Mouse (Mus musculus) hindbrain, embryonic 10.5 days (tissue): ENCODE results near the gene Golm1. TPM values are rescaled to one million over a fixed set of nuclear protein-coding genes. Genes with fewer than 3 reads are reported as not detected.
A peak's percentile ranks its signal among the peaks of the same experiment; 100 is the strongest.

Experiments used
- DNase-seq: peaks from one replicate; pipeline ENCODE4 v3.0.0-alpha.2; 2017; ENCODE audit warnings: low spot score
- H3K27ac ChIP-seq: fragments of 300-500 bp; sonication (generic); 2 replicates; pipeline ENCODE4 v1.5.1; 2016; ENCODE audit warnings: mild to moderate bottlenecking, moderate library complexity
- H3K27me3 ChIP-seq: fragments of 300-500 bp; sonication (generic); 2 replicates; pipeline ENCODE4 v1.6.1; 2016; ENCODE audit warnings: mild to moderate bottlenecking; ENCODE audit not compliant: poor library complexity, insufficient read depth, severe bottlenecking
- H3K36me3 ChIP-seq: fragments of 300-500 bp; sonication (generic); 2 replicates; pipeline ENCODE4 v1.6.1; 2016; ENCODE audit warnings: mild to moderate bottlenecking, moderate library complexity
- H3K4me1 ChIP-seq: fragments of 300-500 bp; sonication (generic); replicated peaks from 2 replicates; pipeline ENCODE4 v1.6.1; 2016; ENCODE audit warnings: mild to moderate bottlenecking
- H3K4me3 ChIP-seq: fragments of 300-500 bp; sonication (generic); 2 replicates; pipeline ENCODE4 v1.5.1; 2016; ENCODE audit warnings: mild to moderate bottlenecking, moderate library complexity
- H3K9me3 ChIP-seq: fragments of 300-500 bp; sonication (generic); 2 replicates; pipeline ENCODE4 v1.6.1; 2016; ENCODE audit warnings: mild to moderate bottlenecking, moderate library complexity
- WGBS: fragments of 180-500 bp; shearing (Covaris S2); methylation state at CpG from one replicate; pipeline ENCODE4 v1.1.7; 2016; 5-methylcytosine and 5-hydroxymethylcytosine counted together
- polyA plus RNA-seq: library from polyadenylated mRNA; unstranded; fragments of >200 nt; fragmentation: Nextera tagmentation; extraction: Ambion mirVana; gene quantifications from 2 replicates; pipeline ENCODE4 v1.2.1, GENCODE M21; 2016

The Golm1 gene
- polyA plus RNA-seq, 1 experiment from 2014 or later, result 144 TPM

GRCm38 (mm10) chr13:59654465-59654864 is 21.1 kb downstream of the Golm1 start:
- peaks cover 89% of the 10 kb centered on the region for H3K36me3 ChIP-seq
- H3K4me3 ChIP-seq, result no peak overlapping the region
- H3K4me1 ChIP-seq, result peaks cover 81% of the 10 kb centered on the region
- H3K27ac ChIP-seq, result peak overlapping the region; percentile 59
- DNase-seq, result no peak
- peaks cover 13% of the 10 kb centered on the region for H3K9me3 ChIP-seq
- no peaks in the 10 kb centered on the region for H3K27me3 ChIP-seq
- WGBS, result 96% methylated on average over 5 of the region's 5 CpGs

GRCm38 (mm10) chr13:59653136-59653535 is 22.5 kb downstream of the Golm1 start:
- WGBS, result 64% methylated on average over 3 of the region's 3 CpGs
- Histone ChIP-seq H3K27me3 (no peaks in the 10 kb centered on the region), H3K4me3 (no peak overlapping the region), H3K27ac (peak overlapping the region; percentile 59), H3K36me3 (peaks cover 89% of the 10 kb centered on the region), H3K4me1 (peaks cover 71% of the 10 kb centered on the region), H3K9me3 (peaks cover 3% of the 10 kb centered on the region)
- DNase-seq, result no peak

DNA sequence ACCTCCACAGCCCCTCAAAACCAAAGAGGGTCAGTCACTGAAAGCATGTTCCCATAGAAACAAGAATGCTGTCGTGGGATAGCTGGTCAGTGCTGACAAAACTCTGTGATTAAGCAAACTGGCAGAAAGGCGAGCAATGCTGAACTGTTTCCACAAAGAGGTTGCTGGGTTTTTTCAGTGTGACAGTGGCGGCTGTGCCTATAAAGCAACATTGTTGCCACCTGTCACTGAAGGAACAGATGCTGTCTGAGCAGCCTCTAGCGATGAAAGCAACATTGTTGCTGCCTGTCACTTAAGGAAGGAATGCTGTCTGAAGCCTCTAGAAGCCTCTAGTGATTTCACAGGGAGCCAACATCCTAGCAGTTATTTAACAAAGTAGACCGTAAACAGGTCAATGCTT is 23.0 kb downstream of the Golm1 start:
- Histone ChIP-seq H3K4me1 (peaks cover 66% of the 10 kb centered on the region), H3K27me3 (no peaks in the 10 kb centered on the region), H3K27ac (peak overlapping the region; percentile 59), H3K9me3 (no peaks in the 10 kb centered on the region), H3K36me3 (peaks cover 89% of the 10 kb centered on the region), H3K4me3 (no peak overlapping the region)
- WGBS, result 48% methylated on average over 5 of the region's 5 CpGs
- DNase-seq, result peak; percentile 38

DNA sequence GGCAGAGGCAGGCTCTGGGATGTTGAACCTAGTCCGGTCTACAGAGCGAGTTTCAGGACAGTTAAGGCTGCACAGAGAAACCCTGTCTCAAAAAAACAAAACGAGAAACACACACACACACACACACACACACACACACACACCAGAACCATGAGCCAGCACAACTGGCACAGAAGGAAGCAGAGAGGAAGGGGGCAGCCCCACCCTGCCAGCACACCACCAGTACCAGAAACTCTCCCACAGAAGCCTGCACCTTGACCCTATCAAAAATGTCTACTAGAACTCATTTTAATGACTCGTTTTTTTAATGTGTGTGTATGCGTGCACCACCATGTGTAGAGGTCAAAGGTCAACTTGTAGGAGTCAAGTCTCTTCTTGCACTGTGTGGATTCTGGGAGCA is 25.8 kb downstream of the Golm1 start:
- no peaks in the 10 kb centered on the region for H3K27me3 ChIP-seq
- no peak for DNase-seq
- no peak overlapping the region for H3K27ac ChIP-seq
- WGBS, result 83% methylated on average over 5 of the region's 5 CpGs
- H3K4me1 ChIP-seq, result peaks cover 50% of the 10 kb centered on the region
- H3K9me3 ChIP-seq, result no peaks in the 10 kb centered on the region
- H3K4me3 ChIP-seq, result no peak overlapping the region
- peaks cover 97% of the 10 kb centered on the region for H3K36me3 ChIP-seq

DNA sequence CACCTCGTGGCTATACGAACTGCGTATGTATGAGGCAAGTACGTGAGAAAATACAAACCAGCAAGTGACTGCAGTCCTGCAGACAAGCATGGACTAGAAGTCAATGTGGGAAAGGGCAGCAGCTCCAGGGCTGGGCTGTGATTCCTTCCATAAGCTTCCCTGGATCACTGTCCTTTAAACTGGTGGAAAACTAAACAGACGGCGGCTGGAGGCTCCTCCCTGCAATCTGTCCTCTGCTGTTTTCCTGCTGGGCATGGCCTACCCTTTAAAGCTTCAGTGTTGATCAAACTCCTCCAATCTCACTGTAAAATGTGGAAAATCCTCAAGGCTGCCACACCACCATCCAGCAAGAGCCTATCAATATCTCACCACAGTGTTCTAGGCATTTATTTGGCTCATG is 27.0 kb downstream of the Golm1 start:
- no peak overlapping the region for H3K27ac ChIP-seq
- WGBS, result 87% methylated on average over 6 of the region's 6 CpGs
- no peaks in the 10 kb centered on the region for H3K27me3 ChIP-seq
- peaks cover 97% of the 10 kb centered on the region for H3K36me3 ChIP-seq
- peaks cover 39% of the 10 kb centered on the region for H3K4me1 ChIP-seq
- H3K9me3 ChIP-seq, result no peaks in the 10 kb centered on the region
- DNase-seq, result no peak
- H3K4me3 ChIP-seq, result no peak overlapping the region

GRCm38 (mm10) chr13:59647484-59647883 is 28.1 kb downstream of the Golm1 start:
- peaks cover 97% of the 10 kb centered on the region for H3K36me3 ChIP-seq
- H3K4me3 ChIP-seq, result no peak overlapping the region
- H3K4me1 ChIP-seq, result peaks cover 27% of the 10 kb centered on the region
- H3K9me3 ChIP-seq, result no peaks in the 10 kb centered on the region
- no peak overlapping the region for H3K27ac ChIP-seq
- no peak for DNase-seq
- H3K27me3 ChIP-seq, result no peaks in the 10 kb centered on the region
- WGBS, result 84% methylated on average over 6 of the region's 6 CpGs

GRCm38 (mm10) chr13:59646674-59647244 is 28.9 kb downstream of the Golm1 start:
- Histone ChIP-seq H3K27ac (peak overlapping the region; percentile 59; the same call in 1 of the 2 replicates), H3K9me3 (no peaks in the 10 kb centered on the region)
- WGBS, result 52% methylated on average over 11 of the region's 11 CpGs

GRCm38 (mm10) chr13:59645491-59645890 is 30.1 kb downstream of the Golm1 start:
- WGBS, result 92% methylated on average over 3 of the region's 3 CpGs
- H3K9me3 ChIP-seq, result no peaks in the 10 kb centered on the region

More at GRCm38 (mm10) chr13:59646674-59647244, 28.9 kb downstream of the Golm1 start:
- Histone ChIP-seq H3K36me3 (peaks cover 97% of the 10 kb centered on the region), H3K27me3 (no peaks in the 10 kb centered on the region), H3K4me3 (no peak overlapping the region), H3K4me1 (peaks cover 22% of the 10 kb centered on the region)
- DNase-seq, result peak; percentile 33

GRCm38 (mm10) chr13:59642818-59643217 is 32.8 kb downstream of the Golm1 start:
- no peaks in the 10 kb centered on the region for H3K9me3 ChIP-seq
- H3K36me3 ChIP-seq, result peaks cover 99% of the 10 kb centered on the region
- 91% methylated on average over 2 of the region's 2 CpGs for WGBS

More at GRCm38 (mm10) chr13:59645491-59645890, 30.1 kb downstream of the Golm1 start:
- Histone ChIP-seq H3K27me3 (no peaks in the 10 kb centered on the region), H3K4me1 (peaks cover 13% of the 10 kb centered on the region), H3K4me3 (no peak overlapping the region), H3K36me3 (peaks cover 99% of the 10 kb centered on the region), H3K27ac (no peak overlapping the region)
- no peak for DNase-seq

DNA sequence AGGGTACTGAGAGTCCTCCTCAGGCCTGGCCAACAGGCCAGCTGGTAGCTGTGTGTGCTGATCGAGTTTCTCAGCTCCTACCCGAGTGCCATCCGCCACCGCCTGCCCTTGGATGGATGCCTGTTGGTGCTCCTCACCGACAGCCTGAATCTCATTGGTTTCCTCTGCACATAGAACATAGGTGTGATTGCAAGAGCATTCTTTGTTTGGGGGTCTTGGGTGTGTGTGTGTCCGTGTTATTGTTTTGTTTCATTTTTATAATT is 35.5 kb downstream of the Golm1 start:
- Histone ChIP-seq H3K27ac (no peak overlapping the region), H3K36me3 (peaks cover 99% of the 10 kb centered on the region), H3K27me3 (no peaks in the 10 kb centered on the region), H3K9me3 (no peaks in the 10 kb centered on the region), H3K4me1 (no peaks in the 10 kb centered on the region), H3K4me3 (no peak overlapping the region)
- 92% methylated on average over 6 of the region's 6 CpGs for WGBS
- DNase-seq, result no peak

More at GRCm38 (mm10) chr13:59642818-59643217, 32.8 kb downstream of the Golm1 start:
- Histone ChIP-seq H3K27me3 (no peaks in the 10 kb centered on the region), H3K4me1 (peaks cover 13% of the 10 kb centered on the region), H3K27ac (no peak overlapping the region), H3K4me3 (no peak overlapping the region)
- DNase-seq, result no peak

DNA sequence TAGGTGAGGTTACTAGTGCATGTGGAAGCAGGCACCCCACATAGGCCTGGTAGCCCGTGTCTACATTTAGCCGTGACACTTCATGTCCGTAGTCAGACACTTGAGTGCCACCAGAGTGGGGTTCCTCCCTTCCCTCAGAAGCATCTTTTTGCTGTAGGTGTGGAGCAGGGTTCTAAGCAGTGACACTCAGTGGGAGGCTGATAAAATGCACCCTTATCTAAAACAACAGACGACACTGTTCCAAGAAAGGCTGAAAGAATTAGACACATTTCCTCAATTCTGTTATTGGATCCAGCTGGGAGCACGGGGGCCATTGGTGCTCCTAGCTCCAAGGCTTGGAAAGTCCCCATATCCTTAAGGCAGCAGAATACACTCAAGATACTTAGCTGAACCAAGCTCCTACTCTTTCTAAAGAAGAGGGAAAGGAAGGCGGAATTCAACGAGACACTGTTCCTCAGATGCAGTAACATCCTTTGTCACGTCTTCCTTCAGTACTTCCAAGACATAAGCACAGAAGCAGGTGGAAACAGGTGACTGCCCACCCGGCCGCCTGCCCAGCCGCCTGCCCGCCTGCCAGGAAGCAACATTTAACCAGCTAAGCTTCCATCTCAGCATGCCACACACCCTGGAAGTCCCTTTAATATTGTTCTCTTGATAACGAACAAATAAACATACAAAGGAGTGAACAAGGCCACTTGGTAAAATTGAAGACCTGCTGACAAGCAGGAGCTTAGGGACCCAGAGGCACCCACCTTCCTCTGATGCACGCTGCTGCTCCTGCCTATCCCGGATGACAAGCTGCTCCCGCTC is 36.0 kb downstream of the Golm1 start:
- no peak overlapping the region for H3K4me3 ChIP-seq
- no peak for DNase-seq
- 90% methylated on average over 16 of the region's 16 CpGs for WGBS
- no peak overlapping the region for H3K27ac ChIP-seq
- H3K9me3 ChIP-seq, result no peaks in the 10 kb centered on the region
- H3K36me3 ChIP-seq, result peaks cover 99% of the 10 kb centered on the region
- H3K27me3 ChIP-seq, result no peaks in the 10 kb centered on the region
- no peaks in the 10 kb centered on the region for H3K4me1 ChIP-seq

DNA sequence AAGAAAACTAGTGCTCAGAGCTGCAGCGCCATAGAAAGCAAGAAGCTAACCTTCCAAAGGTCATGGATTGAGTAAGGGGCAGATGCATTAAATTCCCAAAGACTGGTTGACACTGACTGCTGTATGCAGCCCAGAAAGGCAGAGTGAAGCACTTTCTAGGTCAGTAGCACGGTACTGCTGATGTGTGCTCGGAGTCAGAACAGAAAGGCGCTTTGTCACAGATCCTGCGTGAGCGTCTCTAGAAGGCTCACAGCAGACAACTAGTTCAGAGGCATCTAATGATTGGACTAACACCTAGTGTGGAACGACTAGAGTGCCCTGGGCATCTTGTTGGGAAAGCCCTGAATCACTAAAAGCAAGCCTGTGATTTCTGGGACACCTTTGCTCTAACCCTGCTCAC is 37.8 kb downstream of the Golm1 start:
- WGBS, result 92% methylated on average over 7 of the region's 7 CpGs

GRCm38 (mm10) chr13:59634637-59635036 is 41.0 kb downstream of the Golm1 start:
- Histone ChIP-seq H3K27me3 (no peaks in the 10 kb centered on the region), H3K4me1 (no peaks in the 10 kb centered on the region), H3K9me3 (no peaks in the 10 kb centered on the region), H3K36me3 (peaks cover 100% of the 10 kb centered on the region), H3K27ac (no peak overlapping the region), H3K4me3 (no peak overlapping the region)
- no peak for DNase-seq
- 82% methylated on average over 5 of the region's 5 CpGs for WGBS

More for the DNA sequence above, 37.8 kb downstream of the Golm1 start:
- H3K36me3 ChIP-seq, result peaks cover 99% of the 10 kb centered on the region
- H3K9me3 ChIP-seq, result no peaks in the 10 kb centered on the region
- no peak for DNase-seq
- no peak overlapping the region for H3K4me3 ChIP-seq
- H3K27me3 ChIP-seq, result no peaks in the 10 kb centered on the region
- no peaks in the 10 kb centered on the region for H3K4me1 ChIP-seq
- no peak overlapping the region for H3K27ac ChIP-seq
